Mouse (Mus musculus) gastrocnemius, adult 18-20 months (tissue): Measurements from ENCODE around the gene Ehmt2. TPM values are rescaled to one million over a fixed set of nuclear protein-coding genes. Genes with fewer than 3 reads are reported as not detected.

Source experiments
- DNase-seq: peaks from one replicate; pipeline ENCODE4 v3.0.0; 2021; ENCODE audit warnings: low spot score
- long read RNA-seq, 2 experiments: library from polyadenylated mRNA; stranded (forward); transcript quantifications; one replicate each; pipeline ENCODE4 v2.0.0; 2021
- total RNA-seq, 2 experiments: library from RNA; stranded (reverse); gene quantifications; 2 replicates each; pipeline ENCODE4 v1.2.3; 2021

Ehmt2 gene
- 10 to 100 TPM; 26.7 to 29.5 TPM for total RNA-seq
- long read RNA-seq, experiment 1, full-length matches to known transcripts: 7 of 24 reads
- long read RNA-seq, experiment 1, partial matches to known transcripts: 12 of 24 reads
- long read RNA-seq, experiment 1, other reads (novel, unspliced or antisense): 5 of 24 reads
- long read RNA-seq, experiment 2, full-length matches to known transcripts: 8 of 21 reads
- long read RNA-seq, experiment 2, partial matches to known transcripts: 10 of 21 reads
- long read RNA-seq, experiment 2, other reads (novel, unspliced or antisense): 3 of 21 reads

GRCm38 (mm10) chr17:34898160-34898586 lies at the start of gene Ehmt2, which contains the start of gene C2:
Gene Ehmt2 (plus strand): TSS chr17:34898469.
Gene C2 (minus strand): TSS chr17:34898265.
- DNase-seq: peak; percentile 82

- peak; percentile 98 for DNase-seq
Measured at GRCm38 (mm10) chr17:34849722-34850516, 48.4 kb upstream of the Ehmt2 start, which contains the start of the genes Skiv2l and Nelfe. Gene Skiv2l (minus strand): TSS chr17:34850210. Gene Nelfe (plus strand): TSS chr17:34850391.

- DNase-seq: no peak
Measured at GRCm38 (mm10) chr17:34850517-34851125, 47.6 kb upstream of the Ehmt2 start.

GRCm38 (mm10) chr17:34853511-34853910 lies 44.8 kb upstream of the Ehmt2 start:
- DNase-seq: no peak

GRCm38 (mm10) chr17:34854761-34855160 lies 43.5 kb upstream of the Ehmt2 start:
- no peak for DNase-seq

- peak; percentile 32 for DNase-seq
Measured at GRCm38 (mm10) chr17:34855825-34856224, 42.4 kb upstream of the Ehmt2 start.

- DNase-seq: no peak
Measured at GRCm38 (mm10) chr17:34858670-34859069, 39.6 kb upstream of the Ehmt2 start.

- DNase-seq: no peak
Measured at GRCm38 (mm10) chr17:34860514-34860913, 37.8 kb upstream of the Ehmt2 start.

GRCm38 (mm10) chr17:34861704-34862415 lies 36.4 kb upstream of the Ehmt2 start:
- peak; percentile 26 for DNase-seq

GRCm38 (mm10) chr17:34862416-34863081 lies 35.7 kb upstream of the Ehmt2 start, which contains the start of gene Cfb:
Gene Cfb (minus strand): TSS chr17:34862518.
- no peak for DNase-seq

GRCm38 (mm10) chr17:34865981-34866380 lies 32.3 kb upstream of the Ehmt2 start:
- DNase-seq: no peak

- no peak for DNase-seq
Measured at GRCm38 (mm10) chr17:34874321-34874720, 23.9 kb upstream of the Ehmt2 start.

GRCm38 (mm10) chr17:34879336-34879879 lies 18.9 kb upstream of the Ehmt2 start, which contains the start of gene Zbtb12:
Gene Zbtb12 (plus strand): TSS chr17:34879483.
- DNase-seq: no peak

GRCm38 (mm10) chr17:34881166-34881565 lies 17.1 kb upstream of the Ehmt2 start:
- DNase-seq: no peak

GRCm38 (mm10) chr17:34881683-34882310 lies 16.5 kb upstream of the Ehmt2 start, which contains the start of gene Gm20547:
Gene Gm20547 (minus strand): TSS chr17:34882042.
- no peak for DNase-seq

GRCm38 (mm10) chr17:34883332-34883731 lies 14.9 kb upstream of the Ehmt2 start:
- DNase-seq: no peak

GRCm38 (mm10) chr17:34884704-34885103 lies 13.6 kb upstream of the Ehmt2 start:
- no peak for DNase-seq

- no peak for DNase-seq
Measured at GRCm38 (mm10) chr17:34885615-34886014, 12.7 kb upstream of the Ehmt2 start.

GRCm38 (mm10) chr17:34887942-34888341 lies 10.3 kb upstream of the Ehmt2 start:
- DNase-seq: no peak
